Mouse (Mus musculus) lung, postnatal 0 days (tissue): Measurements from ENCODE around the gene Hoxc11.

Experiments
- CTCF ChIP-seq: IDR thresholded peaks from 2 replicates; pipeline ENCODE4 v1.5.1; 2016; ENCODE audit warnings: antibody characterized with exemption, mild to moderate bottlenecking
- EP300 ChIP-seq: IDR thresholded peaks from 2 replicates; pipeline ENCODE4 v1.6.1; 2016; ENCODE audit warnings: antibody characterized with exemption, mild to moderate bottlenecking, control low read depth

DNA sequence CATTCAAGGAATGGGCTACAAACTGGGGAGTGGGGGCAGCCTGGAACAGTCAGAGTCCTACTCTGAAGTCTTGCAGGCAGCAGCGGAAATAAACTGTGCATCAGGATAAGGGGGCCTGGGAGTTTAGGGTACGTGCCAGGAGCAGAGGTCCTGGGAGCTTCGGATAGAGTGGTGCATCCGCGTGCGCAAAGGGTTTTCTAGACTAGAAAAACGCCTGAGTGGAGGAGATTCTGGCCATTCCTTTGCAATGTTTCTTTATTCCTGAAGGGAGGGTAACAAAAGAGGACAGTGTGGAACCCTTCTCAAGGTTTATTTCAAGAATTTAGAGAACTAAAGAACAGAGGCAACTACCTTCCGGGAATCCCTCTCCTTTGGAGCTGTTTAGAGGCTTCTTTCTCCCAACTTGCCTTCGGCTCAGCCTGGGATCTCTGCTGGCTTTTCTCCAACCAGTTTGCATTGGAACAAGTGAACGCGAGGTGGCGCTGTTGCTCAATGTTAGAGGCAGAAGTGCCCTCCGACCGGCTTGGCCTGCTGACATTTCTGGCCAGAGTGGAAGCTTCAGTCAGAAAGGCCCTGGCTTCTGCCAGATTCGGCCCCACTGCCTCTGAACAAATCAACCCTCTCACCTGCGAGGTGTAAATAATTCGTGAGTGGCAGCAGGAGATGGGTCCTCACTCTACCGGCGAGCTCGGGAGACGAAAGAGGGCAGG, 33.1 kb downstream of the Hoxc11 start:
- TF ChIP-seq EP300, result no peak
- TF ChIP-seq CTCF, result peak; percentile 92
